Mouse (Mus musculus): ENCODE measurements around the gene Prap1.
"Not testable (repeated sequence)": the region's sequence is repeated elsewhere in the genome, so short reads cannot be mapped to it uniquely, and the experiment has no call there.

The Prap1 gene

DNA sequence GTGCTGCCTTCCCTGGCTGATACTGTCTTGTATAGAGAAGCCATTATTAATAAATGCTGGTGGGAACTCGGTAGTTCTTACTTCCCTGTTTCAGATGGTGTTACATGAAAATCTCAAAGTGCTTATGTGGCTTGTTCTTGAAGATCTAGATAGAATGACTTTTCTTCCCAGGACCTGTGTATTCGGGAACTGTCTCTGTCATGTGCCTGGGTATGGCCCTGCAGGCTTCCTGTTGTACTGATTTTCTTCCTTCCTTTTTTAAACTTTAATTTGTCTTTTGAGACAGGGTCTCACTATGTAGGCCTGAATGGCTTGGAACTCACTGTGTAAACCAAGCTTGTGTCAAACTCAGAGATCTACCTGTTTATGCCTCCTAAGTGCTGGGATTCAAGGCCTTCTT is 34.7 kb downstream of the Prap1 start:
- DNase-seq (ENCODE audit: low spot score in 2 of 2), result no peak

DNA sequence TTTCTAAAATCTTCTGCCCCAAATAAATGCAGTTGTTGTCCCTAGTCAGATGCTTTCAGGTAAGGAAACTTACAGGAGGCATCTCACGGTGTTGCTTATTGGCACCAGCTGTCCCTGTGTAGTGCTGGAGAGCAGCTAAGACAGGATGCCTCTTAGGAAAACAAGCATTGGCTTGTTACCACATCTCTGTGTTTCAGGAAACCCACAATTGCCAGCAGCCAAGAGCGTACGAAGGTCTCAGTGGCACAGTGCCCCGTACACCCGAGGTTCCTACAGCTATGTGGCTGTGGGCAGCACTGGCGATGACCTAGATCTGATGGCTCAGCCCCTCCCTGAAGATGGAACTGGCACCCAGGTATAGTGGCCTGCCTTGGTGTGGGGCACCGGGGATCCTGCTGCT is 39.0 kb downstream of the Prap1 start:
- not testable (repeated sequence) for DNase-seq (ENCODE audit: low spot score in 2 of 2)

DNA sequence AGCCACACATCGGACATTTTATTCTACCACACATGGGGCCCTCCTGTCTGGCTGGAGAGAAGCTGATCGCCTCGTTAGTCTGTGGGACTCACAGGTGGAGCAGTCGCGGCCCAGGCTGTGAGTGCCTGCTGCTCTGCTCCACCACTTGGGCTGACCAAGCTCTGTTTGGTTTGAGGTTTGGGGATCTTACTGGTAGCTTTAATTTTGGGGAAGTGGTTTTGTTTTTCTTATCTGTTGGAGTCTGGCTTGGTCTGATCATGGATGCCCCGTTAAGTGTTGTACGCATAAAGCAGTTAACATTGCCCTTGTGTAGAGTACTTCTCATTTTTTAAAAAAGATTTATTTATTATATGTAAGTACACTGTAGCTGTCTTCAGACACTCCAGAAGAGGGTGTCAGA is 40.8 kb downstream of the Prap1 start:
- not testable (repeated sequence) for DNase-seq (ENCODE audit: low spot score in 2 of 2)

DNA sequence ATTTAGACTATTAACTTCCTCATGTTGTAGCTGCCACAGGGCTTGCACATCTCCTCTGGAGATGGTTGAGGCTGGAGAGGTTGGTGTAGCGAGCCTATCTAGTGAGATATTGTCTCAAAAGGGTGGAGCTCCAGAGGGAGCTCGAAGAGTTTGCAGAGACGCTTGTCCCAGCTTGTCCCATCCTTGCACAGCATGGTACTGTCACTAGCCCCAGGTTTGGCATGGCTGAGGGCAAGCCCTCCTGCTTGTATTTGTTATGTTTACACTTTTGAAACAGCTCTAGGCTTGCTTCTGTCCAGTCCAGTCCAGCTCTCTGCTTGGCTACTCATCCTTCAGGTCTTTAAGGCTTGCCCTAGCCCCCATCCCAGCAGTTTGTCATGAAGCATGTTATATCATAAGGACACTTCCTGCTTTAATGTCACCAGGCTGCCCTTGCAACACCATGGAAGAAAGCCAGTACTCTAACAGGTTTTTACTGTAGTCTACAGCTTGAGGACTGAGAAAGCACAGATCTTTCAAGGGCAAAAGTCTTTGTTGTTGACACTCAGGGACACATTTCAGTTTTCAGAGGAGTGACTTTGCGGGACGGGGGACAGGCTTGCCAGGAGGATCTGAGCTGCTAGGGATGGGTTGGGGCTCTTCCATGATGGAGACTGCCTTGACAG is 42.0 kb downstream of the Prap1 start:
- DNase-seq (ENCODE audit: low spot score in 2 of 2), result no peak

DNA sequence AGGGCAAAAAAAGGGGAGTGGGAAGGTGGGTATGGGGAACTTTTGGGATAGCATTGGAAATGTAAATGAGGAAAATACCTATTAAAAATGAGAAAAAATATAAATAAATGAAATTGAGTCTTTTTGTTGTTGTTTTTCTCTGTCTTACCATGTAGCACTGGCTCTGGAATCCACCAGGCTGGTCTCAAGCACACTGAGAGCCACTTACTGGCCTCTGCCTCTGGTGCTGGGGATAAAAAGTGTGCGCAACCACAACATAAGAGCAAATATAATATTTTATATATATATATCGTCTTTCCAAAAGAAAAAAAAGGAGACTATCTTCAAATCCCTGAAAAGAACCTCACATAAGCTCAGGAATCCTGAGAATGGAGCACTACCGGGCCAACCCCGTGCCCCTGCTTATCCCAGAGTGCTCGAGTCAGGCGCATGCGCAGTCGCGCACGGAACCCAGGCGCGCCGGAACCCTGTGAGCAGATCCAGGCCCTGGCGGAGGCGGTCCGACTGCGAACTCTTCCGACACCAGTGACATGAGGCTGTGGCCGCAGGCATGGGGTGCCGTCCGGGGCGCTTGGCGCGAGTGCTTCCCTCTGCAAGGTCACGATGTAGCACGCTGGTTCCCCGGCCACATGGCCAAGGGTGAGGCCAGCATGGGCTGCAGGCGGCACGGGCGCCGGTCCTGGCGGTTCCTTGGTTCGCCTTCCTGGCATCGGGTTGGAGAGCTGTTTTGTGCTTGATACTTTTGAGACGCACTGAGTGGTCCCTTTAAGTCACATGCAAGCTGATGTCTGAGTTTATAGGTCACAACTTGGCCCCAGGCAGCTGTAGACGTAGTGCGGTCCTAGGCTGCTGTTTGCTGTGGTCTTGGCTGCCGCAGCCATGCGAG is 44.2 kb downstream of the Prap1 start, which contains the start of gene Mtg1:
TSS of gene Mtg1 (plus strand) at position 430 of the 886 bp plus-strand sequence.
- DNase-seq (ENCODE audit: low spot score in 2 of 2), result peak; percentile 93 to 96

DNA sequence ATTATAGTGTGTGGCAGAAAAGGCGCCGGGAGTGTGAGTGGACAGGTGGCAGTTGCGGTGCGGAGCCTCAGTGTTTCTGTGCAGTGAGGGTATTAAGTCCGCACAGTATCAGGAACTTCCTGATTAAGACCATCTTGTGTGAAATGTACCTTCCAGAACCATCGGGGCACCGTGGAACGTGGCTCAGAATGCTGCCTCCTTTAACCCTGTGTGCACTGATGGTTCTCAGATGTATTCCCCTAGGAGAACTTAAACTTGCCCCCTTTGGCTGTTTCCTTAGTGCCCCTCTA is 44.8 kb downstream of the Prap1 start:
- no peak for DNase-seq (ENCODE audit: low spot score in 2 of 2)

DNA sequence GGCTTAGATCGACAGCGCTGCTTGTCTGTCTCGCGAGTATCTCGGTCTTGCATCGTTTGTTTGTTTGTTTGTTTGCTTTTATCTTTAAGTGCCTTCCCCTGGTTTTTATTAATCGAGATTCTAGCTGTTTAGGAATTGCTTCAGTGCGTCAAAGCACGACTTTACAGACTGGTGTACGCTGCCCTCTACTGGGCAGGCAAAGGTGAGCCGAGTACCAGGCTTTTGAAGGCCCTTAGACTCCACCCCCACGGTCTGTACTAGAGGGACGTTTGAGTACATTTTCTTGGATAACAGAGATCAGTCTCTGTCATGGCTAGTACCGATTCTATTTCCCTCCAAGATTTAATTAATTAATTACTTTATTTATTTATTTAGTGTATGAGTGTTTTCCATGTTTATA is 48.2 kb downstream of the Prap1 start:
- no peak for DNase-seq (ENCODE audit: low spot score in 2 of 2)

DNA sequence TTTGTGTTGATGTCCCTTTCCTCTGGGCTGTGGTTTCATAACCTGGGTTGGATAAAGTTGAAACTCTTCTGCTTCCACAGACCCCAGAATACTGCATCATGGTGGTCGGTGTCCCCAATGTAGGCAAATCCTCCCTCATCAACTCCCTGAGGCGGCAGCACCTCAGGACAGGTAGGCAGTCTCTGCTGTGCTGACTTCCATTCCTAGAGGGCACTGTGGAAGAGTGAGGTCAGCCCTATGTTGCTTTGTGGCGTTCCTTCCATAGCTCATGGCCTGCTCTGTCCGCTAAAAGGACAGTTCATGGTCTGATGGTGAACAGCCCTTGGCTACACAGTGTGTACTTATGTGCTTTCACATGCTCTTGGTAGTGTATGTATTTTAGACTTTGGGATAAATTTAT is 51.4 kb downstream of the Prap1 start:
- no peak for DNase-seq (ENCODE audit: low spot score in 2 of 2)
